Mouse (Mus musculus): ENCODE results near the gene Olfr449. TPM values are rescaled to one million over a fixed set of nuclear protein-coding genes. Genes with fewer than 3 reads are reported as not detected.

Gene Olfr449
- not detected in 2 replicates for polyA plus RNA-seq (2012; rRNA removed)

DNA sequence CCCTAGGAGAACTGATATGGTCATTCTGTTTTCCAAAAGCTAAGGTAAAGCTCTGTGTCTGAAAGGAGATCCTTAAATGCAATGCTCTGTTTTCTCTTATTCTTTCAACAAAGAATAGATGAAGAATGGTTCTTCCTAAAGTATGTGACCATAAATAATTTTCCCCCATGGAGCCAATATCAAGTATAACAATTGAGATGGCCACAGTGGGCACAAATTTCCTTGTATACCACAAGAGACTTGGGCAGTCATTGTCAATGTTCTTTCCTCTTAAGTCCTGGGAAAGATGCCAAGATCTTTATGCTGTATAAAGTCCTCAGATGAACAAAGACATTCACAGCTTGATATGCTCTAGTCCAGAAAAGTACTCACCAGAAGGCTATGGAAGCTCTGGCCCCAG is at the start of gene Olfr449:
Olfr449 (plus strand) TSS at position 301 of the 400 bp plus-strand sequence.
- no peak for TF ChIP-seq CTCF (IDR thresholded peaks at IDR 0.05; ENCODE audit: borderline replicate concordance, extremely low read depth, insufficient read depth, insufficient read length)
- no peak for TF ChIP-seq POLR2A (IDR thresholded peaks at IDR 0.05; ENCODE audit: borderline replicate concordance, extremely low read depth, insufficient read depth, insufficient read length, poor library complexity, severe bottlenecking)

DNA sequence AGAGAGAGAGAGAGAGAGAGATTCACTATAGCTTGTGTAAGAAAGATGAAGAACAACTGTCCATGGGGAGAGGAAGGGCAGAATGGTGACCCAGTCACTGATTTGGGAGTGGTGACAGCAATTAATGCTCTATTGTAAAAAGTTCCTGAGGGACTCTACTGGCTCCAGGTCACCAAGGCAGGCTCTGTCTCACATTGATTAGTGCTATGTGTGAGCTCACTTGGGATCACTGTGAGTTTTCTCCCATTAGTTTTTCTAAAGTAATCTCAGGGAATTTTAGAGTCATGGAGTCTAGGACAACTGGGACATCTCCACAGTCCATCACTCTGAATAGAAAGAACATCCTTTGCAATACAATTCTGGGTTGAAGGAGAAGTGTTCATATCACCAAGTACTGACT is 49.4 kb upstream of the Olfr449 start, which contains the start of gene Olfr452:
Olfr452 (plus strand) TSS at position 301 of the 400 bp plus-strand sequence.
- TF ChIP-seq CTCF (IDR thresholded peaks at IDR 0.05; ENCODE audit: borderline replicate concordance, extremely low read depth, insufficient read depth, insufficient read length): no peak
- TF ChIP-seq POLR2A (IDR thresholded peaks at IDR 0.05; ENCODE audit: borderline replicate concordance, extremely low read depth, insufficient read depth, insufficient read length, poor library complexity, severe bottlenecking): no peak
- DNase-seq (ENCODE audit: low read depth): no peak

More for the DNA sequence above, at the start of gene Olfr449:
- no peak for DNase-seq (ENCODE audit: low read depth)

DNA sequence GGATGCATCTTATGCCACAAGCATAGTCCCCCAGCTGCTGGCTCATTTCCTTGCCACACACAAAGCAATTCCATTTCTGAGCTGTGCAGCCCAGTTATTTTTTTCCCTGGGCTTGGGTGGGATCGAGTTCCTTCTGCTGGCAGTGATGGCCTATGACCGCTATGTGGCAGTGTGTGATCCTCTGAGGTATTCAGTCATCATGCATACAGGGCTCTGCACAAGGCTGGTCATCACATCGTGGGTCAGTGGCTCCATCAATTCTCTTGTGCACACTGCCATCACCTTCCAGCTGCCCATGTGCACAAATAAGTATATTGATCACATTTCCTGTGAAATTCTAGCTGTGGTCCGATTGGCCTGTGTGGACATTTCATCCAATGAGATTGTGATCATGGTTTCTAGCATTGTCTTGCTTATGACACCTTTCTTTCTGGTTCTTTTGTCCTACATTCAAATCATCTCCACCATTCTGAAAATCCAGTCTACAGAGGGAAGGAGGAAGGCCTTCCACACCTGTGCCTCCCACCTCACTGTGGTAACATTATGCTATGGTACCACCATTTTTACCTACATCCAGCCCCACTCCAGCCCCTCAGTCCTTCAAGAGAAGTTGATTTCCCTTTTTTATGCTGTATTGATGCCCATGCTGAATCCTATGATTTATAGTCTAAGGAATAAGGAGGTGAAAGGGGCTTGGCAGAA is 43.8 kb upstream of the Olfr449 start:
- TF ChIP-seq CTCF (IDR thresholded peaks at IDR 0.05; ENCODE audit: borderline replicate concordance, extremely low read depth, insufficient read depth, insufficient read length): peak; percentile 19; the same call in 1 of the 2 replicates
- TF ChIP-seq POLR2A (IDR thresholded peaks at IDR 0.05; ENCODE audit: borderline replicate concordance, extremely low read depth, insufficient read depth, insufficient read length, poor library complexity, severe bottlenecking): no peak
- DNase-seq (ENCODE audit: low read depth): peak; percentile 2

DNA sequence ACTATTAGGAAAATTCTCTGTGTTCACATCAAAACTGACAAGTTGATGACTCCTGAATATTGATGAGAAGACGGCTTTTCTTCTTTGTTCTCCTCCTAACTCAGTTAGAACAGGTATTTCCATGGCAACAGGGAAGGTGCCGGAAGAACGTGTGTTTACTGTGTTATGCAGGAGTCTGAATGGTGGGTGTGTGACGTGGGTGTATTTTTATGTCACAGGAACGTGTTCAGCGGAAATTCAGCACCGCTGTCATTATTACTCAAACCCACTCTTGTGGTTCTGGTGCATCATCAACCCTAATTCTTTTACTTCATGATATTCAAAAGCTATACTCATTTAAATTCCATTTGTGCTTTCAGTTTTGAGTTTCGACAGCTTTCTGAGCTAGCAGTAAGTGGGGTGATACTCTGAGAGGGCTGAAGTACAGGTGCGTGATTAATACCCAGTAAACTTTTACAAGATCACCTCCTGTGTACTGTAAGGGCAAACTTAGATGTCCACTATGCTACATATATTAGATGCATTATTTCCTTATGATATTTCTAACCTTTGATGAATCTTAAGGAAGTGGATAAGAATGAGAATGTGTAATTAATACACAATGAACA is 43.1 kb upstream of the Olfr449 start:
- DNase-seq (ENCODE audit: low read depth): peak; percentile 75
- TF ChIP-seq POLR2A (IDR thresholded peaks at IDR 0.05; ENCODE audit: borderline replicate concordance, extremely low read depth, insufficient read depth, insufficient read length, poor library complexity, severe bottlenecking): no peak
- TF ChIP-seq CTCF (IDR thresholded peaks at IDR 0.05; ENCODE audit: borderline replicate concordance, extremely low read depth, insufficient read depth, insufficient read length): no peak

DNA sequence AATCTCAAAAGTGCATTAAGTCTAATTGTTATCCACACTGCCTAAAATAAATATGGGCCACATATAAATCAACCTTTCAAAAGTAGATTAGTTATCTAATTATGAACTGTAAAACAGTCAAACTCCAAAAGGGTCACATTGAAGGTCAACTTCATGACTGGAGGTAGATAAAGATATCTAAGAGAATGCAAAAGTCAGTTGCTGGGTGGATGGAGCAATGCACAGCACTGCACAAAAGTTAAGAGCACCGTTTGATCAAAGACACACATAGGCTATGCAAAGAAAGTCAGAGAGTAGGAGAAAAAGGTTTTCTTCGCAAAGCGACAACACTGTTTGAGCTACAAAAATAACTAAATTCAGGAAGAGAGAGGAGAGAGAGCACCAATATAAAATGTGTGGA is 39.2 kb upstream of the Olfr449 start:
- TF ChIP-seq CTCF (IDR thresholded peaks at IDR 0.05; ENCODE audit: borderline replicate concordance, extremely low read depth, insufficient read depth, insufficient read length): no peak
- no peak for TF ChIP-seq POLR2A (IDR thresholded peaks at IDR 0.05; ENCODE audit: borderline replicate concordance, extremely low read depth, insufficient read depth, insufficient read length, poor library complexity, severe bottlenecking)
- no peak for DNase-seq (ENCODE audit: low read depth)

DNA sequence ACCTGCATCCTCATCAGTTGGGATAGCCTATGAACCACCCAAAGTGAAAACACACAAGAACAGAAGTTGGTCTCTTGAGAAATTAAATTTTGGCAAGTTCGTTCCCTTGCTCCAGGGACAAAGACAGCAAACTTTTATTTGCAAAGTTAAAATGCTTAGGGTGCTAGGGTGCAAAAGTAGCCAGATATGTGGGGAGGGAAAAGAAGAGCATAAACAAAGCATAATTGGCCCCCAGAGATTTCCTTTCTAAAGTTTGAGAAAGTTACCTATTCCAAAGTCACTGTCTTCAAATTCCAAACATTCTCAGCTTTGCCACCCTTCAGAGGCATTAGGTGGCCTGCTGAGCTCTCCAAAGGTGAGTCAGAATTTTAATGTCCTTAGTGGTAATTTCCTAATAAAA is 22.5 kb upstream of the Olfr449 start, which contains the start of gene Olfr450:
Olfr450 (plus strand) TSS at position 301 of the 400 bp plus-strand sequence.
- no peak for TF ChIP-seq POLR2A (IDR thresholded peaks at IDR 0.05; ENCODE audit: borderline replicate concordance, extremely low read depth, insufficient read depth, insufficient read length, poor library complexity, severe bottlenecking)
- TF ChIP-seq CTCF (IDR thresholded peaks at IDR 0.05; ENCODE audit: borderline replicate concordance, extremely low read depth, insufficient read depth, insufficient read length): no peak
- no peak for DNase-seq (ENCODE audit: low read depth)

DNA sequence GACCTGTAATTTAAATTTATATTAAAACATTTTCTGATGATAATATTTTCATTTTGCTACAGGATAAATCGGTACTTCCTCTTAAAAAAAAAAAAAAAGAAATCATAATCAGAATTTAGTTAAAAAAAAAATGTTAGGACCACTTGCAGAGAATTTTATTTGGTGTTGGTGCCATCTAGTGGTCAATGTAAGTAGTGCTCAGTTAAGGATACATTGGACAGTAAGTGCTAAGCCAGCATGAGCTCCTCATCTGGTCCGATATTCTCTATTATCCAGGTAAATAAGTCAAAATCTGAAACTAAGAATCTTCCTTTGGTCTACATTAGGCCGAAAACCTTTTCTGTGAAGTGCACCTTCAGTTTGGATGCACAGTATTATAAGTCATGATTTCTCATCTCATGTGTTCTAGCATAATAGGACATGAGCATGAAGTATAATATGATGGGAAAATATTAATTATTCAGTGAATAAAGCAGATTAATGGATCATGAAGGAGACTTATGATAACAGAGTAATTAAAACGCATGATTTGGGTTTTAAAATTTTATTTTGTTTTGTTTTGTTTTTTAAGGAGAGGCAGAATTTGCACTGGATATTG is 26.1 kb downstream of the Olfr449 start:
- no peak for TF ChIP-seq POLR2A (IDR thresholded peaks at IDR 0.05; ENCODE audit: borderline replicate concordance, extremely low read depth, insufficient read depth, insufficient read length, poor library complexity, severe bottlenecking)
- peak; percentile 45; the same call in 1 of the 2 replicates for TF ChIP-seq CTCF (IDR thresholded peaks at IDR 0.05; ENCODE audit: borderline replicate concordance, extremely low read depth, insufficient read depth, insufficient read length)
- DNase-seq (ENCODE audit: low read depth): peak; percentile 83

DNA sequence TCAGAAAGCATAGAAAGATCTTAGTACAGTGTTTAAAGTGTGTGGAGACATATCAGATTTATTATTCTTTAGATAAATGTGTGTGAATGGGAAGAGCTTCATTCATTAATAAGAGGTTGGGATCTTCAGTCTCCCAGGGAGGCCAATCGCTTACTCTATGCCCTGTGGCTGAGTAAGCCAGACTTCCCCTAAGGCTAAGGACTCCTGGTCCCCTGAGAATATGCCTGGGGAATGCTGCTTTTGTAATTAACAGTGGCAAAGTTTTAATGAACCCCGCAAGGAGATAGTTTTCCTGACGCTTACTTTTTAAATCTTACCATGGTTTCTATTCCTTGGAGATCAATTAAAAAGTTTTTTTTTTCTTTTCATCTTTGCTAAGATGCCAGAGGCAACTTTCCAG is 35.5 kb downstream of the Olfr449 start:
- peak; percentile 38 for DNase-seq (ENCODE audit: low read depth)
- TF ChIP-seq CTCF (IDR thresholded peaks at IDR 0.05; ENCODE audit: borderline replicate concordance, extremely low read depth, insufficient read depth, insufficient read length) (no peak), POLR2A (IDR thresholded peaks at IDR 0.05; ENCODE audit: borderline replicate concordance, extremely low read depth, insufficient read depth, insufficient read length, poor library complexity, severe bottlenecking) (no peak)

DNA sequence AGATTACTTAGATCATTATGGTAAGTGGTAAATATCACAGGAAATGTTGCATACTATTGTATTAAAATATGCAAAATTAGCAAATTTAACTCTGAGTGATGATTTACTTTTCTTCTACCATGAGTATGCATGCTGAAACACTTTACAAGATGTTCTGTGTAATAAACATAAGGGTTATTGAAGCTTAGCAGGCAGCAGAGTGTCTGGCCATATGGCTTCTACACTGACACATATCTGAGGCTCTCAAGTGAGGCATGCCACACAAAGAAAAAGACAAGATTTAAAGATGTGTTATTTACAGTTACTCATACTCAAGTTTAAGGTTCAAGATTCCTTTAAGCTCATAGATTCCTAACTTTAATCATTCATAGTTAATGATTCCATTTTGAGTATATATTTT is 42.1 kb downstream of the Olfr449 start:
- TF ChIP-seq POLR2A (IDR thresholded peaks at IDR 0.05; ENCODE audit: borderline replicate concordance, extremely low read depth, insufficient read depth, insufficient read length, poor library complexity, severe bottlenecking) (no peak), CTCF (IDR thresholded peaks at IDR 0.05; ENCODE audit: borderline replicate concordance, extremely low read depth, insufficient read depth, insufficient read length) (no peak)
- DNase-seq (ENCODE audit: low read depth): peak; percentile 17

Other genes with a start within 250 kb of the Olfr449 start
- gene Tcaf3, start 236.7 kb upstream of the Olfr449 start, polyA plus RNA-seq (2012; rRNA removed): not detected in 2 replicates
- gene Tcaf2, start 189.1 kb upstream of the Olfr449 start, polyA plus RNA-seq (2012; rRNA removed): 0.79 and 1.6 TPM in 2 replicates
- gene Tcaf1, start 124.3 kb upstream of the Olfr449 start, polyA plus RNA-seq (2012; rRNA removed): 128 and 153 TPM in 2 replicates
- gene Olfr453, start 95.0 kb upstream of the Olfr449 start, polyA plus RNA-seq (2012; rRNA removed): not detected in 2 replicates
- gene Olfr38, start 78.0 kb upstream of the Olfr449 start, polyA plus RNA-seq (2012; rRNA removed): not detected in 2 replicates
- gene Olfr452, start 49.3 kb upstream of the Olfr449 start, polyA plus RNA-seq (2012; rRNA removed): not detected in 2 replicates
- not detected in 2 replicates for gene Olfr450, start 22.4 kb upstream of the Olfr449 start, polyA plus RNA-seq (2012; rRNA removed)
- not detected in 2 replicates for gene Olfr448, start 56.1 kb downstream of the Olfr449 start, polyA plus RNA-seq (2012; rRNA removed)
- gene Olfr447, start 74.5 kb downstream of the Olfr449 start, polyA plus RNA-seq (2012; rRNA removed): not detected in 2 replicates
- not detected in 2 replicates for gene Olfr446, start 87.0 kb downstream of the Olfr449 start, polyA plus RNA-seq (2012; rRNA removed)
- not detected in 2 replicates for gene Olfr444, start 114.7 kb downstream of the Olfr449 start, polyA plus RNA-seq (2012; rRNA removed)